ENCODE assay signal across 16 mouse cellular contexts in genomic region chr14:25483285-25483684, GRCm38 (mm10). TPM values are rescaled to one million over a fixed set of nuclear protein-coding genes. Genes with fewer than 3 reads are reported as not detected.
A peak's percentile ranks its signal among the peaks of the same experiment; 100 is the strongest.
DNase-seq lines count a peak whose midpoint lies in the region; ATAC-seq and TF ChIP-seq lines count a peak whose summit lies in the region.
"Had no signal": no experiment of that assay in that cellular context is flagged by ENCODE, and none has a peak within 500 bp of the region (broad histone marks: within the 10 kb centered on the region; RNA-seq: fewer than 3 reads in every experiment).

No protein-coding gene starts in this region.

- no peaks in the 10 kb centered on the region for H3K36me3 ChIP-seq in heart, embryonic 15.5 days
- H3K36me3 ChIP-seq in liver, embryonic 11.5 days (ENCODE audit: control insufficient read depth, insufficient read depth, low read length) = no peaks in the 10 kb centered on the region; the same call in 1 of the 2 replicates
- no peaks in the 10 kb centered on the region for H3K36me3 ChIP-seq in liver, embryonic 15.5 days (replicated peaks)
- H3K36me3 ChIP-seq: neural tube, embryonic 12.5 days had no signal

- H3K9me3 ChIP-seq in heart, embryonic 15.5 days (replicated peaks) = no peaks in the 10 kb centered on the region
- no peaks in the 10 kb centered on the region for H3K9me3 ChIP-seq in liver, embryonic 11.5 days (ENCODE audit: control insufficient read depth, low read length)
- H3K9me3 ChIP-seq in liver, embryonic 15.5 days (replicated peaks) = no peaks in the 10 kb centered on the region
- H3K9me3 ChIP-seq: neural tube, embryonic 12.5 days had no signal

- DNase-seq in heart, adult 8-10 months (ENCODE audit: low spot score) = no peak
- DNase-seq in liver, embryonic 11.5 days (ENCODE audit: low spot score) = no peak
- no peak for DNase-seq in liver
- no peak for DNase-seq in layer of hippocampus, adult 9-11 months
- no peak for DNase-seq in gastrocnemius, postnatal 4 days (ENCODE audit: low spot score in 2 of 2)
- DNase-seq: cerebellum, adult 9-10 months; forebrain, postnatal 0 days; gastrocnemius, postnatal 10 days; kidney, postnatal 14 days; right cerebral cortex, postnatal 4 days; thymus, postnatal 25 days had no signal

- ATAC-seq in heart, embryonic 15.5 days (replicated peaks; ENCODE audit: insufficient number of reproducible peaks, insufficient read depth, low FRiP score, low read depth) = no peak
- ATAC-seq in liver, embryonic 11.5 days (replicated peaks; ENCODE audit: low FRiP score) = no peak
- ATAC-seq in liver, embryonic 15.5 days (ENCODE audit: insufficient read depth) = no peak
- ATAC-seq: forebrain, postnatal 0 days; midbrain, embryonic 16.5 days had no signal

- no peak overlapping the region for H3K9ac ChIP-seq in heart, embryonic 15.5 days
- 0 out of 2 replicates have a peak overlapping the region, but pooled peaks have one; percentile 18 for H3K9ac ChIP-seq in liver, embryonic 11.5 days (ENCODE audit: low read depth, low read length)
- no peak overlapping the region for H3K9ac ChIP-seq in liver, embryonic 15.5 days
- H3K9ac ChIP-seq: forebrain, postnatal 0 days; neural tube, embryonic 12.5 days had no signal

- H3K4me3 ChIP-seq in heart, embryonic 15.5 days = no peak overlapping the region
- H3K4me3 ChIP-seq in liver, embryonic 11.5 days (ENCODE audit: low read depth, low read length) = no peak overlapping the region
- H3K4me3 ChIP-seq in bone marrow macrophage, adult 2 months (ENCODE audit: insufficient read depth, low read length) = no peak overlapping the region
- no peak overlapping the region for H3K4me3 ChIP-seq in liver, embryonic 15.5 days (replicated peaks)
- H3K4me3 ChIP-seq: neural tube, embryonic 12.5 days had no signal

- H3K4me2 ChIP-seq in heart, embryonic 15.5 days = no peak overlapping the region
- H3K4me2 ChIP-seq in liver, embryonic 11.5 days = peak overlapping the region; percentile 76; the same call in 1 of the 2 replicates
- H3K4me2 ChIP-seq in liver, embryonic 15.5 days = peak overlapping the region; percentile 75

- TF ChIP-seq CTCF in bone marrow macrophage, adult 2 months (IDR thresholded peaks at IDR 0.05; ENCODE audit: low read depth, low read length) = no peak

- no peaks in the 10 kb centered on the region for H3K27me3 ChIP-seq in heart, embryonic 15.5 days
- no peaks in the 10 kb centered on the region for H3K27me3 ChIP-seq in liver, embryonic 11.5 days (replicated peaks; ENCODE audit: control insufficient read depth, insufficient read depth, low read length)
- no peaks in the 10 kb centered on the region for H3K27me3 ChIP-seq in liver, embryonic 15.5 days
- H3K27me3 ChIP-seq: neural tube, embryonic 12.5 days had no signal

- H3K27ac ChIP-seq in heart, embryonic 15.5 days = peak overlapping the region; percentile 96
- no peak overlapping the region for H3K27ac ChIP-seq in liver, embryonic 11.5 days (ENCODE audit: low read depth, low read length)
- peak overlapping the region; percentile 71 for H3K27ac ChIP-seq in bone marrow macrophage, adult 2 months (ENCODE audit: insufficient read depth, low read depth, low read length)
- no peak overlapping the region for H3K27ac ChIP-seq in liver, embryonic 15.5 days (replicated peaks)
- H3K27ac ChIP-seq: neural tube, embryonic 12.5 days had no signal

- WGBS in heart, embryonic 15.5 days = 85% methylated on average over 2 of the region's 2 CpGs
- WGBS in liver, embryonic 11.5 days = 83% methylated on average over 2 of the region's 2 CpGs
- 54% methylated on average over 2 of the region's 2 CpGs for WGBS in liver, embryonic 15.5 days (ENCODE audit: insufficient replicate concordance)

- H3K4me1 ChIP-seq in heart, embryonic 15.5 days (replicated peaks) = peaks cover 98% of the 10 kb centered on the region
- H3K4me1 ChIP-seq in liver, embryonic 11.5 days (replicated peaks; ENCODE audit: control insufficient read depth, insufficient read depth, low read length) = peaks cover 89% of the 10 kb centered on the region
- peaks cover 88% of the 10 kb centered on the region for H3K4me1 ChIP-seq in bone marrow macrophage, adult 2 months (ENCODE audit: control insufficient read depth, insufficient read depth, low read length)
- H3K4me1 ChIP-seq in liver, embryonic 15.5 days (replicated peaks) = peaks cover 98% of the 10 kb centered on the region

- no peak for TF ChIP-seq POLR2A in bone marrow macrophage, adult 2 months (IDR thresholded peaks at IDR 0.05; ENCODE audit: borderline replicate concordance, low read depth, low read length)

RNA-seq across cellular contexts. Expression of gene Zmiz1, which starts 24.3 kb away (rescaled TPM):
- polyA plus RNA-seq in heart, embryonic 15.5 days (2015; fragmentation: Nextera tagmentation; extraction: Ambion mirVana) = 22.1 and 26.2 TPM in 2 replicates
- total RNA-seq in heart, adult 8-10 months (2022) = 10 to 100 TPM; 34.7 to 44.1 (median 40.4) TPM
- polyA plus RNA-seq in liver, embryonic 11.5 days (2014; fragmentation: Nextera tagmentation; extraction: Ambion mirVana) = 27.5 and 31.0 TPM in 2 replicates
- polyA plus RNA-seq in bone marrow macrophage, adult 2 months (2012; ENCODE audit: insufficient read depth, insufficient read length, missing spikeins) = 78.1 and 99.2 TPM in 2 replicates
- polyA plus RNA-seq in liver, embryonic 15.5 days (2015; fragmentation: Nextera tagmentation; extraction: Ambion mirVana) = 4.3 and 4.9 TPM in 2 replicates
- 10 to 100 TPM; 53.8 to 55.2 TPM for total RNA-seq in gastrocnemius, postnatal 4 days (2021)

Comparison
In these comparisons a context has a peak if more than half of its experiments do, and no peak if none do; other contexts are left out.
1. H3K27ac ChIP-seq: peak in heart, embryonic 15.5 days (single experiment) and bone marrow macrophage, adult 2 months (single experiment); none in liver, embryonic 11.5 days (single experiment) and liver, embryonic 15.5 days (single experiment).